Mouse (Mus musculus): Measurements from ENCODE around the gene Limd2.

The Limd2 gene

GRCm38 (mm10) chr11:106173228-106173627 lies 12.6 kb upstream of the Limd2 start:
- DNase-seq (ENCODE audit: extremely low read depth, low read depth, low spot score), result no peak

- no peak for DNase-seq (ENCODE audit: extremely low read depth, low read depth, low spot score)
Observed at GRCm38 (mm10) chr11:106170807-106171206, 10.1 kb upstream of the Limd2 start.

- no peak for DNase-seq (ENCODE audit: extremely low read depth, low read depth, low spot score)
Observed at GRCm38 (mm10) chr11:106167435-106167834, 6.8 kb upstream of the Limd2 start.

GRCm38 (mm10) chr11:106164601-106165180 lies 4.0 kb upstream of the Limd2 start:
- no peak for DNase-seq (ENCODE audit: extremely low read depth, low read depth, low spot score)

GRCm38 (mm10) chr11:106163546-106163945 lies 2.9 kb upstream of the Limd2 start:
- DNase-seq (ENCODE audit: extremely low read depth, low read depth, low spot score), result no peak

GRCm38 (mm10) chr11:106162237-106162636 lies 1.6 kb upstream of the Limd2 start:
- no peak for DNase-seq (ENCODE audit: extremely low read depth, low read depth, low spot score)

- DNase-seq (ENCODE audit: extremely low read depth, low read depth, low spot score), result no peak
Observed at GRCm38 (mm10) chr11:106159921-106160840, 479 bp downstream of the Limd2 start.

- no peak for DNase-seq (ENCODE audit: extremely low read depth, low read depth, low spot score)
Observed at GRCm38 (mm10) chr11:106159216-106159920, 1.3 kb downstream of the Limd2 start.

- no peak for DNase-seq (ENCODE audit: extremely low read depth, low read depth, low spot score)
Observed at GRCm38 (mm10) chr11:106158930-106159215, 1.8 kb downstream of the Limd2 start.

GRCm38 (mm10) chr11:106158081-106158929 lies 2.4 kb downstream of the Limd2 start:
- no peak for DNase-seq (ENCODE audit: extremely low read depth, low read depth, low spot score)

GRCm38 (mm10) chr11:106157154-106157553 lies 3.5 kb downstream of the Limd2 start:
- no peak for DNase-seq (ENCODE audit: extremely low read depth, low read depth, low spot score)

- DNase-seq (ENCODE audit: extremely low read depth, low read depth, low spot score), result no peak
Observed at GRCm38 (mm10) chr11:106156257-106156656, 4.4 kb downstream of the Limd2 start.

- DNase-seq (ENCODE audit: extremely low read depth, low read depth, low spot score), result no peak
Observed at GRCm38 (mm10) chr11:106155761-106156160, 4.9 kb downstream of the Limd2 start.

- DNase-seq (ENCODE audit: extremely low read depth, low read depth, low spot score), result no peak
Observed at GRCm38 (mm10) chr11:106154770-106155169, 5.9 kb downstream of the Limd2 start.

GRCm38 (mm10) chr11:106154091-106154490 lies 6.6 kb downstream of the Limd2 start:
- no peak for DNase-seq (ENCODE audit: extremely low read depth, low read depth, low spot score)

GRCm38 (mm10) chr11:106152132-106152531 lies 8.5 kb downstream of the Limd2 start:
- DNase-seq (ENCODE audit: extremely low read depth, low read depth, low spot score), result no peak

- DNase-seq (ENCODE audit: extremely low read depth, low read depth, low spot score), result no peak
Observed at GRCm38 (mm10) chr11:106151219-106151618, 9.4 kb downstream of the Limd2 start.

- no peak for DNase-seq (ENCODE audit: extremely low read depth, low read depth, low spot score)
Observed at GRCm38 (mm10) chr11:106134580-106135528, 25.8 kb downstream of the Limd2 start.

GRCm38 (mm10) chr11:106132516-106132915 lies 28.1 kb downstream of the Limd2 start:
- no peak for DNase-seq (ENCODE audit: extremely low read depth, low read depth, low spot score)

GRCm38 (mm10) chr11:106129477-106129876 lies 31.2 kb downstream of the Limd2 start:
- DNase-seq (ENCODE audit: extremely low read depth, low read depth, low spot score), result no peak
